Mouse (Mus musculus) spleen, postnatal 36 days (tissue): ENCODE measurements around the gene Klhdc7b.

ENCODE experiments used
- DNase-seq, 2 experiments: peaks; one replicate each; pipeline ENCODE4 v3.0.0; 2022; ENCODE audit warnings: low spot score in 2 of 2, mixed read lengths in 1 of 2

Gene Klhdc7b

DNA sequence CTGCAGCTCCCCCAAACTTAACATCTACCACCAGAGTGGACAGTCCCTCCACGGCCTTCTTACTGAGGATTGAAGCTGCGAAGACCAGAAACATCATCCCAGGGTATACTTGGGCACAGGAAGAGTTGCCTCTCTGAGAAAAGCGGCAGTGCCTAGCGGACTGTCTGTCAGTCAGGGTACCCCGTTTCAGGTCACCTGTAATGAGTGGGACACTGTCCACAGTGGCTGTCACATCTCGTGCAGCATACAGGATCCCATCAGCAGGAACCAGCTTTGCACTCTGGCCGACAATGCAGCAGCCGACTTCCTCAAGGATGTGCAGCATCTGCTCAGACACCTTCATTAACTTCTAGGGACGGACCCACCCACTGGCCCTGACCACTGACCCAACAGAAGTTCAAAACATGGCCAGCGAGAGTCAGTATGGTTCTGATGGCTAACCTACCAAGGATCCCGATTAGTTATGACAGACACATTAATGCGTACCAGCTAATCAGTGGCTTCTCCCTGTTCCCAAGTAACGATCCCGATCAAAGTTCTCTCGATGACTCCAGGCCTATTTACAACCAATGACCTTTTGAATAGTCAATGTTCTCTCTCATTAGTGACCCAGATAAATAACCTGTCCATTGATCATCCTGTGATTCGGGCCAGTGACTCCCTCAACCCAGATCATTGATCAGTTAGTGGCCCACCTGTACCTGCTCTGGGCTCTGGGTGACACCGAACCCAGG lies 9.7 kb upstream of the Klhdc7b start:
- no peak for DNase-seq

DNA sequence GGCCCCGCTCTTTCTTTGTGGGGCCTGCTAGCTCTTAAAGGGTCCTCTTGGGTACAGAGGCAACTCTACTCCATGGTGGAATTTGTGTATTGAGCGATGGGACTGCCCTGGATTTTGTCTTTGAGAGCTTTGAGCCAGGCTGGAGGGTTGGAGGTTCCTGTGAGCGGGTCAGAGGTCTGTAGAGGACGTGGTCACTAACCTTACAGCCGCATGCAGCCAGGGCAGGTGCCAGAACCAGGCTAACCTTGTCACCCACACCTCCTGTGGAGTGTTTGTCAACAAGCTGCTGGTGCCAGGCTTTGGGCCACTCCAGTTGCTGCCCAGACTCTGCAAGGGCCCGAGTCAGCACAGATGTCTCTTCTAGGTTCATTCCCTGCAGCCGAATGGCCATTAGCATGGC lies 8.7 kb upstream of the Klhdc7b start:
- DNase-seq, result no peak

DNA sequence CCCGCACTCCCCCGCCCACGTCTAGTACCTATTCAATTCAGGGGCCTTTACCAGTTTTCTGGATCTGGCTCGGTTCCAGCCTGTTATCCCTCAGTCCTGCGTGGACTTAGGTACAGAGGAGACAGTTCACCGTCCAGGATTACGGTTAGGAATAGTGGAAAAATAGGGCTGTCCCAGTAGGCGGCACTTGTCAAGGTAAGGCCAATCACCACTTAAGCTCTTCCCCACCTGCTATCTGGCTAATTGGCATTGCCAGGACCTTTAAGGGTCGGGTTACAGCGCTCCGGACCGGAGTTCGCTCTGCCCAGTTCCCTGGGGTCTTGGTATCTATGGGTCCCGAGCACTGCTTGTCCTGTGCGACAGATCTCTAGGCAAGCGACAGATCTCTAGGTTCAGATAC lies 7.8 kb upstream of the Klhdc7b start, which contains the start of gene Tymp:
Tymp (minus strand) TSS at position 83 of the 400 bp plus-strand sequence.
- no peak for DNase-seq

DNA sequence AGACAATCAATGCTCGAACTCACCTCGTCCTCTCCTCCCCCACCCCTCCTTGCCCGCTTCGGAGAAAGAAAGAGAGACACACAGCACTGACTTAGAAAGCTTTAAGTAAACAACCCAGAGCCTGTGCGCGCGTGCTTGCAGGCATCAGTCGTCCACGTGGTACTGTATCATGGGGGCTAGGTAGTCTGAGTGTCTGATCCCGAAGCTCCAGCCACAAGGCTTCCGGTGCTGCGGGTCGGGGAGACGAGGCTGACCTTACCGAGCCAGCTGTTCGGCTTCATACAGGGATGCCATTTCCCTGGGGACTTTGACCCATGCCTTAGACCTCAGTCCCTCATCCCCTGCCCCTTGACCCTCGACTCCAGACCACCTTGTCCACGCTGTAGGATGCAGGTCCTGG lies 7.4 kb upstream of the Klhdc7b start:
- no peak for DNase-seq

DNA sequence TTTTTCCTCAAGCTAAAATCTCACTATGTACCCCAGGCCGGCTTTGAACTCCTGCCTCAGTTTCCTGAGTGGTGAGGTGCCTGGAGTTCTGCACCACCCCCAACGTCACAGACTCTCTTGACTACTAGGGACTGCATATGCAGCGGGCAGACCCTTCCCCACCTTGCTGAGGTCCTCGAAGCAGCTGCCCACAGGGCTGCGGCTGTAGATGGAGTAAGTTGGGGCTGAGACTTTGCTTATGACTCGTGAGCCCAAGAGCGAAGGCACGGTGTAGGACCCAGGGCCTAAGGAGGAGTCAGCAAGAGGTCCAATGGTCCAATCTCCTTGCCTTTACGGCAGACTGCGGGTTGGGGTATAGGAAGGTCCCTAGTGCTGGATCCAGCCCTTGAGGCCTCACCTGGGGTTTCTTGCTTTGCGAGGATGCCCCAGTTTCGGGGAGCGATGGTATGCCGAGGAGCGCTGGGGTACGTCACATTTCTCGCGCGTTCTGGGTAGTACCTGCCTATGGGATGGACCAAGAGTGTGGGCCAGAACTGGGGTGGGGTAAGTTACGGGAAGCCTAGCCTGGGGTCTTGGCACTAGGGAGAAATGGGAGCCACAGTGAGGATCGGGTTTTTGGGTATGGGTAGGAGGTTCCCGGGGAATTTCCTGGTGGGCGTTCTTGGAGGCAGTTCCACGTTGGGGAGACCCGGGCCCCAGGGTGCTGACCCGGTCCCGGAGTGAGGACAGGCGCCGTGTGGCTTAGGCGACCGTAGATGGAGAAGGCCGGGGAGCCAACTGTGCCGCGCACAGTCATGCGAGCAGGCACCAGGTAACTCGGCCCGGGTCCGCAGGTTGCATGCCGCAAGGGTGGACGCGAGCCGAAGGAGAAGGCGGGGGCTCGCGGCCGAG lies 6.5 kb upstream of the Klhdc7b start:
- no peak for DNase-seq

DNA sequence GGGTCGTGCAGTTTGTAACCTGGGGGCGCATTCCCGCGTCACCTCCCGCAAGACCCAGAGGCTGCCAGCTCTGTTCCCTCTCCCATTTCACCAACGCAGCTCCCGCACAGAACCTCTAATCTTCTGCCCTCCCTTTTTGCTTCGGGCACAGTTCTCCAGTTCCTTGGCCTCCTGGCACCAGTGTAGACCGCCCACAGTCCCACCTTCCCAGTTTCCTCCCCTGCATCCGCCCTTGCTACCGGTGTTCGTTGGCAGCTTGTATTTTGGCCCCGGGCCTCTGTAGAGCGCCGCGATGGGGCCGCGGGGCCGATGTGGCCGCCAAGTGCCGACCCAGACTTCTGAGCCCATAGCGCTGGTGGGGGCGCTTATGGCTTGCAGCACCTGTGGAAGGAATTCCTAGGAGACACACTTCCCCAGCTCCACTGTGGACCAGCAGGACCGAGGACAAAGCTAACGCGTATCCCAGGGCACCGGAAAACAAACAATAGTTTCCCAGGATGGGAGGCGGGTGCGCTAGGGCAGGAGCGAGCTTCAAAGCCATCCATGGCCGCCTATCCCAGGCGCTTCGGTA lies 5.8 kb upstream of the Klhdc7b start, which contains the start of gene Odf3b:
Odf3b (minus strand) TSS at position 452 of the 571 bp plus-strand sequence.
- no peak for DNase-seq

DNA sequence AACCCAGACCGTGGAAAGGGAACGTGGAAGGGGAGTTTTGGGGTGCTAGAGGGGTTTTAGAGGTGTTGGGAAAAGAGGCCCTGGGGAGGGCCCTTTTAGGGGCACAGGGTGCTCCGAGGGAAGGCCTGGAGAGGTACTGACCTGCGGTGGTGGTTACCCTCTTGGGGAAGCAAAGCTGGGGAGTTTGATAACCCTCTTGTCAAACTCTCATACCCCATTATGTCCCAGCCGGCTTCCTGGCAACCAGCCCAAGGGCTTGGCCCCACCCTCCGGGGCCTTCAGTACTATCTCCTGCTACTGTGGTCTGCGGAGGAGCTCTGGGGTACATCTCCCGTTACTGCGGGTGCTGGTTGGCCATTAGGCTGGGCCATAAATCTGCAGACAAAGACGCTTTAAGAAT lies 5.3 kb upstream of the Klhdc7b start:
- peak; percentile 43 to 51 for DNase-seq

DNA sequence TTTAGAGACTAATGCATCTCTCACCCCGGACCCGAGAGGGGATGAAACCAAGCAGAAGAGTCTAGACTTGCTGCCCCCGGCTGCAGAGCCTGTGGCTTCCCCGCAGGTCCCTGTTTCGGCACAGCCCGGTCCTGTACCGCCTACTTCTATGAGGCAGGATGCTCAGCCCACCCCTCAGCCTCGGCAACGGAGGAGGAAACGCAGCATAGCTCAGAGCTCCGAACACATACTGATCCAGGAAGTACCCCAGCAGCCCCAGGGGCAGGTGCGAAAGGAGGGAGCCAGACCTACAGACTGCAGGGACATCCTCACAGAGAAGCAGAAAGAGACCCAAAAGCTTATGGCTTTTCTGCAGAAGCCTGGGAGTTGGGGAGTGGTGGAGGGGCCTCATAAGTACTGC lies 2.4 kb downstream of the Klhdc7b start:
- no peak for DNase-seq

DNA sequence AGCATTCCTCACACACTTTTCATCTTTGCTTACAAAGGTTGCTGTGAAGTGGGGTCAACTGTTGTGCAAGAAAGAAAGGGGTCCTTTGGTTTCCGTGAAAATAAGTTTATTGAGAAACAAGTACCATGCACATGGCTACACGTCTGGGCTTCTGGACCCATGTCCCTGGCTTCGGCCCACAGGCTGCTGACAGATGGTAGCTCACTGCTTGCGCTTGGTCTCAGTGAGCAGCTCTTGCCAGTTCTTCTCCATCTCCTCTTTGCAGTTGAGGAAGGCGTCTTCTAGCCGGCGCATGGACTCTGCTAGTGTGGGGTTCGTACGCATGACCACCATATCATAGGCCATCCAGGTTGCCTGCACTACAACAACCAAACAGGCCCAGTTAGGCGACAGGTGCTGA lies 5.4 kb downstream of the Klhdc7b start:
- DNase-seq, result no peak

DNA sequence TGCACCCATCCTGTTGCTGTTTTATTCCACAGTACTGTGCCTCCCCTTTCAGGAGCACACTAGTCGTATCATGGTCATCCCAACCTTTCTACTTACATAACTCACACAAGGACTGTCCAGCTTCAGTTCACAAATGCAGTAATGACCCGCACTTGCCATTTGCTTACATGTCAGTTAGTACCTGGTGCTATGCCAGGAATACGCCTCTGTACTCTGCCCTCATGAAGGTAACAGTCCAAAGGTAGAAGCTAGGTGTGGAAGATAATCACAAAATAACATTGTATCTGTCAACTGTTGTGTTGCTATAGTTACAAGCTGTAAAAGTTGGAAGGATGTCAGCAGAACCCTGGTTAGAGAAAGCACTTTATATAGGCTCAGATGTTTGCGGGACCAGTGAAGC lies 12.2 kb downstream of the Klhdc7b start:
- DNase-seq, result no peak

DNA sequence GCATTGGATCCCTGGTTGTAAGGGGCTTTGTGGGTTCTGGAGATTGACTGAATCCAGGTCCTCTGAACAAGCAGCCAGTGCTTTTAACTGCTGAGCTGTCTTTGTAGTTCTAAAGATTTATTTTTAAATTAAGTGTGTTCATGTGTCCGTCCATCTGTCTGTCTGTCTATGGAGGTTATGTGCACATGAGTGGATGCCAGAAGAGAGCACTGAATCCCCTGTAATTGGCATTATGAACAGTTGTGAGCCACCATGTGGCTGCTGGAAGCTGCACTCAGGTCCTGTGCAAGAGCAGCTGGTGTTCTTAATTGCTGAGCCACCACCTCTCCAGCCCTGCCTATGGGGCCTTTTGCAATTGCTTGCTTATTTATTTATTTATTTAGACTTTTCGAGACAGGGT lies 13.4 kb downstream of the Klhdc7b start:
- no peak for DNase-seq

DNA sequence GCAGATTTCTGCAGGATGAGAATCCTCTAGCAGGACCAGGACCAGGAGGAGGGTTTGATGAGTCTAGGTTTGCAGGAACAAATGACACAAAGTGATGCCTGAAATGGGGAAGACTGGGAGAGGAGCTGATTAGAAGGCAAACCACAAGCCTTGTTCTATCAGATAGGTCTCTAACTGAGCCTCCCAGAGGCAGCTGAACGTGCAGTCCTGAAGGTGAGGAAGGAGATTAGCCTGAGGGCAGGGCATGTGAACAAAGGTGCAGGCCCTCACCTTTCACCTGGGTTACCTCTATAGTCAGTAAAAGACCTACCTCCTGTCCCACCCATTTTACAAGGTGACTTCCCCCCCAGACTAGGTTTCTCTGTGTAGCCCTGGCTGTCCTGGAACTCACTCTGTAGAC lies 15.0 kb downstream of the Klhdc7b start:
- no peak for DNase-seq

DNA sequence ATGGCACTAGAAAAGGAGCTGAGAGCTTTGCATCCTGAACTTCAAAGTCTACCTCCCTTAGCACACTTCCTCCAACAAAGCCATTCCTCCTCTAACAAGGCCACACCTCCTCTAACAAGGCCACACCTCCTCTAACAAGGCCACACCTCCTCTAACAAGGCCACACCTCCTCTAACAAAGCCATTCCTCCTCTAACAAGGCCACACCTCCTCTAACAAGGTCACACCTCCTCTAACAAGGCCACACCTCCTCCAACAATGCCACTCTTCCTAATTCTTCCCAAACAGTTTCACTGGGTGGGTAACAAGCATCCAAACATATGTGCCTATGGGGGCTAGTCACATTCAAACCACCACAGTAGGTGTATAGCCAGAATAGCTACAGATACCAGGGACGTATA lies 17.8 kb downstream of the Klhdc7b start:
- no peak for DNase-seq

DNA sequence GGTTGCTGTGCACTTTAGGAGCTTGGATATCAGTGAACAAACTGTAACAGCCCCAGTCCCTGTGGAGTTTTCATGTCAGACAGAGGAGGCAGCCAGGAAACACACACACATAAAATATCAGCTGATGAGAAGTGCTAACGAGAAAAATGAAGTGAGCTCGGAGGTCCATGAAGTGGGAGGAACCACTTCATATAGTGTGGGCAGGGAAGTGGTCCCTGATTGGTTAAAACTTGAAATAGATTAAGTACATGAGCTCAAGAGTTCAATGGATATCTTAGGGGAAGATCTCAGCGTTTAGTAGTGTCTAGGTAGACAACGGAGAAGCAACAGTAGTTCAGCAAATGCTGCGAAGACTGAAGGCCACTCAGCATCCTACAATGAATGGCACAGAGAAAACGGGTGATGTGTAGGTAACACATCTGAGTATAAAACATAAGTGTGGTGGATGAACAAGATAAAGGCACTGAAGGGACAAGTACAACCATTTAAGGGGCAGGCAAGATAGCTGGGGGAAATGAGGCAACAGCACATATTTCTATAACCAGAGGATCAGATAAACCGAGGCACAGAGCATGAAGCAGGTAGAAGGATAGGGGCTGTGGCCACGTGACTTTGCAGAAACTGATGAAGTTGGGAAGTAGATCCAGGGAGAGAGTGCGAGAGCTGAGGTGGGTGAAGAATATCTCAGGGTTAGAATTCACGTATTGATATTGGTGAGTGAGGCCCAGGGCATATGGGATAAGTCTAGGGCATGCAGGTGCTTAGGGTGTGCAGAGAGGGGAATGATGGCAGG lies 20.3 kb downstream of the Klhdc7b start:
- no peak for DNase-seq

DNA sequence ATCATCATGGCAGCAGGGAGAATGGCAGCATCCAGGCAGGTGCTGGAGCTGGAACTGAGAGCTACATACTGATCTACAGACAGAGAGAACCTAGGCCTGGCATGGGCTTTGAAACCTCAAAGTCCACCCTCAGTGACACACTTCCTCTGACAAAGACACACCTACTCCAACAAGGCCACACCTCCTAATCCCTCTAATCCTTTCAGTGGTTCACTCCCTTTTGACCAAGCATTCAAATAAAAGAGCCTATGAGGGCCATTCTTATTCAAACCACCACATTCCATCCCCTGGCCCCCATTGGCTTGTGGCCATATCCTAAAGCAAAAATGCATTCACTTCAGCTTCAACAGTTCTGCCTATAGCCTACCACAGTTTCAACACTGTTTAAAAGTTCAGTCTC lies 22.0 kb downstream of the Klhdc7b start:
- DNase-seq, result no peak

DNA sequence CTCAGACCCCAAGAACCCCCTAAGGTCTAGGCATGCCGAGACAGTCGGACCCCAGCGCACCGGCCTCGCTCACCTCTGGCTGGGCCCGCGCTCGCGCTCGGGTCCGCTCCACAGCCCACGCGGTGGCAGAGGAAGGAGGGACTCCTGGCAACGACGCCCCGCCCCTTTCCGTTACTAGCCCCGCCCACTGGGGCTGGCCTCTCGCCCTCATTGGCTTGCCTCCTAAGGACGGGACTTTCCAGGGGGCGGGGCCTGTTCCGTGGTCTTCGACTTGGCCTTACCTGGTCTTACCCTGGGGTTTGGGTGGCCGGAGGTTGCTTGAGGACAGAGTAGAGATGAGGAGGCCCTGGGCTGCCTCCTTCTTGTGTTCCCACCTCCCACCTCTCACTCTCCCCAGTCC lies 25.4 kb downstream of the Klhdc7b start, which contains the start of gene Syce3:
Syce3 (minus strand) TSS at position 386 of the 400 bp plus-strand sequence.
- no peak for DNase-seq

DNA sequence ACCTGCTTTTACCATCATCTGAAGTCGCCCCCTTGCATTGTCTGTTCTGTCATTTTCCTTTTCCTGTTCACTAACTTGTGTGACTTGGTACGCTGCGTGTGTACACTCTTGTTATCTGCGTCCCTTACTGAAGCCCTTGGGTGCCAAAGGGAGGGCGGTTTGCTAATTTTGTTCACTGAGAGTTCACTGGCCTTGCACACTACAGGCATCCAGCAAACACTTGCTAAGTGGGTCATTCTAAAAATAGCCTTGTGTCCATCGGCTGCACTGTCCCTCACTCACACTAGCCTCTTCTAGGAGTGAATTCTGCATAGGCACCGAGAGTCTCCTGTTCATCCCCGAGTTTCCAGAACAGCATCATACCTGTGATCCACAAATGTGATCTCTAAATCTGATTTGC lies 30.6 kb downstream of the Klhdc7b start:
- DNase-seq, result no peak

DNA sequence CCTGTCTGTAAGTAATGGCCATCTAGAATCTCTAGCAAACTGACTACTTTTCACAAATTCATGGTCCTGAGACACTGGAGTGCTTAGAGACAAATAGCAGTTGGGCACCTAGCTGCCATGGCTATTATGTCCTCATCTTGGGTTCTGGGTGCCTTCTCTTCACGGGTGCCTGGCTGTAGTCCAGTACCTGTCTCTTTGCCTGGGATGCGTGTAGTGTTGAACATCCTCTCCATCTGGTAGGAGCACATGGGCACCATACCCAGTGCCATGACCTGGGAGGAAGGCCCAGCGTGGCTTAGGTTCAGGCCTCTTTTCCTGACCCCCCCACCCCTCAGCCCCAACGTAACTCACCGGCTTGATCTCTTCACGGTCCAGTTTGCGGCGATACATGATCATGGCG lies 37.2 kb downstream of the Klhdc7b start:
- DNase-seq, result no peak

DNA sequence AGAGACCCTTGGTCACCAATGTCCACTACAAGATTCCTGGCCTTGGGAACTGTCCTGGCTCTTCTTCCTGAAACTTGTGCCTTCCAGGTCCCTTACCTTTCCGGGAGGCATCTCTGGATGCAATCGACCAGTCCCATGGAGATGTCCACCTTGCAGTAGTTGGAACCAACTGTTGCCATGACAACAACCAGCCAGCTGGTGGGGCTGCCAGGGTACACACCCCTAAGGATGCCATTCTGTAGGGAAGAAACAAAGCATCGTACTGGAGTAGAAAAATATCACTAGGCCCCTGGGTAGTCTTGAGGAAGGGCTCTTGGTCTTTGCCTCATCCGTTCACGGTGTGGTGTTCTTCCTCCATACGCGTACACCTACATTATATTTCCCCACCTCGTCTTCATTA lies 39.9 kb downstream of the Klhdc7b start:
- DNase-seq, result no peak

DNA sequence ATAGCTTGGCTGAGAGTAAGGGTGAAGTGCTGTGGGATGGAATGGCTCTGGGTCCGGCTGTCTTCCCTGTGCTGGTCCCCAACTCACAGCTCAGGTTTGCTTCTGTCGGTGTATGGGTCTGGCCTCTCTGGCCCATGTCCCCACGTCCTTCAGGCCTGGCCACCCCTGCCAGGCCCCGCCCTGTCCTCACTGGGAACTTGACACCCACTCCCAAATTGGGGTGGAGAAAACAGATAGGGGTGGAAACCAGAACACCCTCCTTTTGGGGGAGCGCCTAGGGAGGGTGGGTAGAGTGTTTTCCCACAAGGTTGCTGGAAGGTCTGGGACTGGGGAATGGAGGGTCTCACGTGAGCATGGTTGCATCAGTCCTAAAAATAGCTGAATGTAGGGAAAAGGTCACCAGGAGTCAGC lies 41.0 kb downstream of the Klhdc7b start, which contains the start of gene Cpt1b:
Cpt1b (minus strand) TSS at position 153 of the 411 bp plus-strand sequence.
- DNase-seq, result no peak

DNA sequence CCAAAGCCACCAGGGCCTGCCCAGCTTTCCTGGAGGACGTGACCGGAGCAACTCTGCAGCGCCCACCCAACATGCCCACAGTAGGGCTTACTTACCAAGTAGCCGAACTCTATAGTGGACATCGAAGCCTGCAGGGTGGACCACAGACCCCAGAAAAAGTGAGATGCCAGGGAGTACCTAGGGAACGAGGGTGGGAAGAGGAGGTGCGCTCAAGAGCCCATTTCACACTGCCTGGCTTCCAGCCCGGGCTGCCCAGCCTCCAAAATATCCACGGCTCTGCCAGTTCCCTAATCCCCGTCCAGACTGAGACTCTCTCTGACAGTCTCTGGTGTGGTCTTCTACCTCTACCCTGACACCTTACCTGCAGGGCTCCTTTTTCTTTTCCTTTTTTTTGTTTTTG lies 42.0 kb downstream of the Klhdc7b start:
- DNase-seq, result no peak
